Comparison of ENCODE assay signal across 9 mouse cellular contexts in the genomic region with DNA sequence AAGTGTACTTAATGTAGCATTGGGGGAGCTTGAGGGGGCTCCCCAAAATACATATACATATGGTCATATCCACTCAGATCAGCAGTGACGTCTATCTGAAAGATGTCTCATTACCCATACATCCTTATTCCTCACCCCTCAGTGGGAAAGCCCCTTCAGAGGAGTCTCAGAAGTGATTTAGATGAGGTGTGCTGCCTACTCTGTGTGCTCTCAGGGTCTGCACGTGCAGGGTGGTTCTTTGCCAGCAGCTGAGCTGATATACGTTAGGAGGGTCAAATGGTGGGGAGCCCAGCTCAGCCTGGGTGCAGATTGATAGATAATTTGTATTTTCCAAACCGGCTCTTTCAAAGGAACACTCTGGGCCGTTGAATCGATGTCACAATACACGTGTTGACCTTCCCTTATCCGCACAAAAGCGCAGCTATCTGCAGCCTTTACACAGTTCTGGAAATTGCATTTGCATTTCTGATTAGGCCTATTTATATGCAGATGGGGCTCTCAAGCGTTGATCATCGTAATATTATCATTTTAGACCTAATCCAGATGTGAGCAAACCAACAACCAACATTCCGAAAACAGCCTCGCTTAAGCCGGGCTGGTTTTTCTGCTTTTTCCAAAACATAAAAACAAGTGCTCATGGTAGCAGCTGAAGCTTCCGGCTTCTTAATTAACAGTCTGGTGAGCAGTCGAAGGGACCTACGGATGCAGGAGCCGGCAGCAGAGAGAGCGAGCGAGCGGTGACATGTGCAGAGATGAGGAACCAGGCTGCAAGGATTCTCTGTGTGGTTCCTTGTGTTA.
DNase-seq lines count a peak whose midpoint lies in the region; ATAC-seq and TF ChIP-seq lines count a peak whose summit lies in the region.
"Had no signal": no experiment of that assay in that cellular context is flagged by ENCODE, and none has a peak within 500 bp of the region (broad histone marks: within the 10 kb centered on the region; RNA-seq: fewer than 3 reads in every experiment).

No protein-coding gene starts in this region.

- H3K4me1 ChIP-seq in kidney, embryonic 14.5 days (ENCODE audit: control insufficient read depth, insufficient read depth, low read length): no peaks in the 10 kb centered on the region; the same call in 1 of the 2 replicates
- peaks cover 20% of the 10 kb centered on the region for H3K4me1 ChIP-seq in hindbrain, embryonic 12.5 days
- H3K4me1 ChIP-seq in neural tube, embryonic 12.5 days: peaks cover 11% of the 10 kb centered on the region

- H3K9ac ChIP-seq in kidney, embryonic 14.5 days (ENCODE audit: low read depth, low read length): no peak overlapping the region
- no peak overlapping the region for H3K9ac ChIP-seq in hindbrain, embryonic 12.5 days
- peak overlapping the region; percentile 38; the same call in 1 of the 2 replicates for H3K9ac ChIP-seq in neural tube, embryonic 12.5 days

- TF ChIP-seq CTCF in brain, embryonic 14.5 days (IDR thresholded peaks at IDR 0.05; ENCODE audit: borderline replicate concordance, extremely low read depth, insufficient read depth, insufficient read length): no peak

- no peak for TF ChIP-seq POLR2A in brain, embryonic 14.5 days (IDR thresholded peaks at IDR 0.05; ENCODE audit: borderline replicate concordance, extremely low read depth, insufficient read depth, insufficient read length, poor library complexity, severe bottlenecking)

- H3K27ac ChIP-seq in kidney, embryonic 14.5 days (ENCODE audit: low read depth, low read length): no peak overlapping the region
- H3K27ac ChIP-seq in hindbrain, embryonic 12.5 days: peak overlapping the region; percentile 77
- peak overlapping the region; percentile 42; the same call in 1 of the 2 replicates for H3K27ac ChIP-seq in neural tube, embryonic 12.5 days

- H3K4me2 ChIP-seq in kidney, embryonic 14.5 days (replicated peaks; ENCODE audit: low read depth, low read length): peak overlapping the region; percentile 30
- H3K4me2 ChIP-seq in hindbrain, embryonic 12.5 days (replicated peaks): peak overlapping the region; percentile 45
- H3K4me2 ChIP-seq in neural tube, embryonic 12.5 days (replicated peaks): peak overlapping the region; percentile 52

- 11% methylated on average over 21 of the region's 21 CpGs for WGBS in kidney, embryonic 14.5 days
- WGBS in hindbrain, embryonic 12.5 days: 9% methylated on average over 21 of the region's 21 CpGs
- 10% methylated on average over 21 of the region's 21 CpGs for WGBS in neural tube, embryonic 12.5 days

- no peaks in the 10 kb centered on the region for H3K36me3 ChIP-seq in kidney, embryonic 14.5 days (ENCODE audit: control insufficient read depth, insufficient read depth, low read length)
- H3K36me3 ChIP-seq in hindbrain, embryonic 12.5 days: no peaks in the 10 kb centered on the region
- no peaks in the 10 kb centered on the region for H3K36me3 ChIP-seq in neural tube, embryonic 12.5 days

- no peaks in the 10 kb centered on the region for H3K9me3 ChIP-seq in kidney, embryonic 14.5 days (ENCODE audit: control insufficient read depth, low read length)
- no peaks in the 10 kb centered on the region for H3K9me3 ChIP-seq in hindbrain, embryonic 12.5 days (replicated peaks)
- no peaks in the 10 kb centered on the region for H3K9me3 ChIP-seq in neural tube, embryonic 12.5 days

- H3K4me3 ChIP-seq in kidney, embryonic 14.5 days (ENCODE audit: low read length): no peak overlapping the region
- peak overlapping the region; percentile 18 for H3K4me3 ChIP-seq in hindbrain, embryonic 12.5 days
- 0 out of 2 replicates have a peak overlapping the region, but pooled peaks have one; percentile 13 for H3K4me3 ChIP-seq in neural tube, embryonic 12.5 days

- no peak for DNase-seq in kidney, postnatal 4 days
- DNase-seq in brain, embryonic 14.5 days (ENCODE audit: low read depth): peak; percentile 93
- no peak for DNase-seq in T-cell, adult 2 months (ENCODE audit: low spot score)
- DNase-seq in kidney, postnatal 10 days: no peak
- DNase-seq in adrenal gland, postnatal 14 days: no peak

- peaks cover 5% of the 10 kb centered on the region; the same call in 1 of the 2 replicates for H3K27me3 ChIP-seq in kidney, embryonic 14.5 days (ENCODE audit: control insufficient read depth, insufficient read depth, low read length)
- peaks cover under 1% of the 10 kb centered on the region; the same call in 1 of the 2 replicates for H3K27me3 ChIP-seq in hindbrain, embryonic 12.5 days
- H3K27me3 ChIP-seq in neural tube, embryonic 12.5 days (replicated peaks): no peaks in the 10 kb centered on the region
- H3K27me3 ChIP-seq: Patski had no signal

- no peak for ATAC-seq in kidney, embryonic 14.5 days (ENCODE audit: low FRiP score, low TSS enrichment)
- ATAC-seq in hindbrain, embryonic 12.5 days (ENCODE audit: low FRiP score): peak; percentile 78
- peak; percentile 78 for ATAC-seq in neural tube, embryonic 12.5 days (ENCODE audit: low FRiP score, low read depth)
- ATAC-seq: Patski had no signal
